Mouse (Mus musculus) regulatory T cell (primary cell): Measurements from ENCODE around the gene Ube2l3.
"Not testable (repeated sequence)": the region's sequence is repeated elsewhere in the genome, so short reads cannot be mapped to it uniquely, and the experiment has no call there.

ENCODE experiments used
- in situ Hi-C: fragments of 300-600 bp; cut with MboI, MseI; formaldehyde crosslinking; loops from one replicate; pipeline ENCODE4 v1.15.1; 2025; ENCODE audit warnings: high pct_unique_total_duplicates

Gene Ube2l3

GRCm38 (mm10) chr16:17209404-17209960 lies 7.0 kb upstream of the Ube2l3 start:
- in situ Hi-C loops, result loop anchor here (5.0 kb wide), 1 partner anchor 63 kb away; no protein-coding TSS in a partner anchor

GRCm38 (mm10) chr16:17208389-17209361 lies 6.2 kb upstream of the Ube2l3 start, which contains the start of gene Rimbp3:
Gene Rimbp3, plus strand, starts transcription at chr16:17208603.
- in situ Hi-C loops, result loop anchor here (5.0 kb wide), 1 partner anchor 64 kb away; no protein-coding TSS in a partner anchor

GRCm38 (mm10) chr16:17204990-17205389 lies 2.5 kb upstream of the Ube2l3 start:
- in situ Hi-C loops, result loop anchor here (5.0 kb wide), 2 partner anchors 67 to 73 kb away; partner anchors contain the start of gene Sdf2l1

GRCm38 (mm10) chr16:17201977-17202376 lies 472 bp downstream of the Ube2l3 start:
- in situ Hi-C loops, result loop anchor here (5.0 kb wide), 1 partner anchor 70 kb away; the partner anchor contains the start of gene Sdf2l1

GRCm38 (mm10) chr16:17200953-17201707 lies 1.3 kb downstream of the Ube2l3 start:
- in situ Hi-C loops, result loop anchor here (5.0 kb wide), 1 partner anchor 69 kb away; the partner anchor contains the start of gene Sdf2l1

DNA sequence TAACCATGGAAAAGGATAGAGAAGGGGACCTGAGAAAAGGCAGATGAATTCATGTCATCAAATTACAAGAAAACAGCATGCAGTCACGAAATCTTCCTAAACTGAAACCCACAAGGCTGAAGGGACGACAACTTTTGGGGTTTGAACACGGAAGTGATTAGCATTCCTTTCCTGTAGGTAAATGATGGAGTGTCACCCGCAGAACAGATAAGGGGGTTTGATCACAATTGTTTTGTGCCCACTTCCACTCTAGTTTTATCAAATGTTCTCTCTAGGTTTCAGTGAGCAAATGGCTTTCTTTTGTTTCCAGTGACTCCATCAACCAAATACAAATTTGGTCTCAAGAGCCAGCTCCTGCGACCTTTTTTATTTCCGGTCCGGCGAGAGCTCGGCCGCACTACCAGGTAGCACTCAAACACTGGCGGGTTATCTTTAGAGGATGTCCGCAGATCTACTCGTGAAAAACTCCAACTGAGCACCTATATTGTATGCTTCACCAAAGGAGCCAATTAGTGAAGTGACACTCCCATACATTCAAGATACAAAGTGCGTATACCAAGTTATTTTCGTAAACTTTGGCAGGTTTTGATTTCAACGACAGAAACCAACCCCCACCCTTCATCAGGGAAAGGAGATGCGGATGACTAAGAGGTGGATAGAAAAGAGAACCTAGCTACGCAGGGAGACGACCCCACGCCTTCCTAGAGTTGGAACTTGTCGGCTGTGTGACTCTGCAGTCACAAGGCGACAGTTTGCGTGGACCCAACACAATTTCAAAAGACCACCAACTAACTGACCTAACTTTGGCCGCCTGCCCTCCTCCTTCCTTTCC lies 2.1 kb downstream of the Ube2l3 start:
- in situ Hi-C loops, result loop anchor here (5.0 kb wide), 1 partner anchor 68 kb away; the partner anchor contains the start of gene Sdf2l1

GRCm38 (mm10) chr16:17193823-17194222 lies 8.6 kb downstream of the Ube2l3 start:
- in situ Hi-C loops, result no loop called here

- in situ Hi-C loops, result no loop called here
Measured at GRCm38 (mm10) chr16:17185475-17185874, 17.0 kb downstream of the Ube2l3 start.

- in situ Hi-C loops, result no loop called here
Measured at GRCm38 (mm10) chr16:17183003-17183402, 19.4 kb downstream of the Ube2l3 start.

GRCm38 (mm10) chr16:17182136-17182535 lies 20.3 kb downstream of the Ube2l3 start:
- in situ Hi-C loops, result no loop called here

GRCm38 (mm10) chr16:17181382-17181781 lies 21.1 kb downstream of the Ube2l3 start:
- in situ Hi-C loops, result no loop called here

DNA sequence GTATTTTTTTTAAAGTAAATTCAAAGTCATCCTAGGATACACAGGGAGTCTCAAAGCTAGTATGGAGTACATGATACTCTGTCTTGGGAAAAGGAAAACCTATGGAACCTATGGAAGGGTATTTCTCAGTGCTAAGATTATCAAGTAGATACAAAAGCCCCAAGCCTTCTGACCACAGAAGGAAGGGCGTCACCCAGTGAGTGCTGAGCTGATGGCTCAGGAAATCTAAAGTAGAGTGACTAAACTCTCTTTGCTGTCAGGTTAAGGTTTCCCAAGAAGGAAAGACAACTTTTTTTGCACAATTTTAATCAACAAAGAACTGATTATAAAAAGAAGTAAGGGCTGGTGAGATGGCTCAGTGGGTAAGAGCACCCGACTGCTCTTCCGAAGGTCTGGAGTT lies 22.7 kb downstream of the Ube2l3 start:
- in situ Hi-C loops, result no loop called here

DNA sequence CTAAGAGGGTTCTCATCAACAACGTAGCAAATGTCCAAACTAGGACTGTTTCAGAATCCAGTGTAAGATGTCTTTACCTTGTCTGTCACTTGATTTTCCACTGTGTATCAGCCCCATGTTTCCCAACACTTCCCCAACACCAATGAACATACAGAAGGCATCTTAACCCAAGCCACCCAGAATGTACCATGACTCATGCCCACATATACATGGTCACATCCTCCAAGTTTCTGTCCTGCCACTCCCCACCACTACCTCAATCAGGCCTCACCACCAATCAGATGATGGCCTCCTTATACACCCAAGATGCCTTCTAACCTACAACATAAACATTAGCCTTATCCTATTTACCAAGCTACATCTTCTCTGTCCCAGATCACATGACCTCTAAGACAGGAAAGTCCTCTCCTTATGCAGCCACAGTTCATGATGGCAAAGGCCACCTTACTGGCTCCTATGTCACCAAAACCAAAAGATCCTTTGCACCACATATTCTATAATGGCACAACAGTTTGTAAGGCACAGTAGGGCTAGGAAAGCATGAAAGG lies 24.8 kb downstream of the Ube2l3 start:
- in situ Hi-C loops, result no loop called here

- in situ Hi-C loops, result no loop called here
Measured at GRCm38 (mm10) chr16:17175765-17176164, 26.7 kb downstream of the Ube2l3 start.

- in situ Hi-C loops, result no loop called here
Measured at GRCm38 (mm10) chr16:17168049-17168448, 34.4 kb downstream of the Ube2l3 start.

DNA sequence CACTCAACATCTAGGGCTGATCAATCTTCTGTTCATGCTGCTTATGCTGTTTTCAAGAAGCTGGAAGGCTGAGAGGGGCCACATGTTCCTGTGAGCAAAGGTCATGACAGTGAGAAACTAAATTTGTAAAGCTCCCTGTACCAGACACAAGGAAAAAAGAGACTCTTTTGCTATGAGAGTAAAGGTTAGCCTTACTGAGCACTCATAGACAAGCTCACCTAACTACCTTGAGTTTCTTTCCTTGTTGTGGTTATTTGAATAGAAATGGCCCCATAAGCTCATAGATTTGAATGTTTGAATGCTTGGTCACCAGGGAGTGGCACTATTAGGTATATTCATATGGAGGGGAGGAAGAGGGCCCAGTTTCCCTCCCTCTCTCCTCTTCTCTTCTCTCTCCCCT lies 35.3 kb downstream of the Ube2l3 start:
- in situ Hi-C loops, result no loop called here

DNA sequence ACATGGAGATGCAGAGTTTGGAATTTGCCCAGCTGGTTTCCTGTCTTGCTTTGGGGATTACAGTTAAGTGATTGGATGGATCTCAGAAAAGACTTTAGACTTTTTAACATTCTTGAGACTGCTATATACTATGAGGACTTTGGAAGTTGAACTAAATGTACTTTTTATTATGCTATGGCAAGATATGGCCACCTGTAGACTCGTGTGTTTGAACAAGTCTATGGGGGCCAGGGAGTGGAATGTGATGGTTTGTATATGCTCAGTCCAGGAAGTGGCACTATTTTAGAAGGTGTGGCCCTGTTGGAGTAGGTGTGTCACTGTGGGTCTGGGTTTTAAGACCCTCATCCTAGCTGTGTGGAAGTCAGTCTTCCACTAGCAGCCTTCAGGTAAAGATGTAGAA lies 37.0 kb downstream of the Ube2l3 start:
- in situ Hi-C loops, result not testable (repeated sequence)

DNA sequence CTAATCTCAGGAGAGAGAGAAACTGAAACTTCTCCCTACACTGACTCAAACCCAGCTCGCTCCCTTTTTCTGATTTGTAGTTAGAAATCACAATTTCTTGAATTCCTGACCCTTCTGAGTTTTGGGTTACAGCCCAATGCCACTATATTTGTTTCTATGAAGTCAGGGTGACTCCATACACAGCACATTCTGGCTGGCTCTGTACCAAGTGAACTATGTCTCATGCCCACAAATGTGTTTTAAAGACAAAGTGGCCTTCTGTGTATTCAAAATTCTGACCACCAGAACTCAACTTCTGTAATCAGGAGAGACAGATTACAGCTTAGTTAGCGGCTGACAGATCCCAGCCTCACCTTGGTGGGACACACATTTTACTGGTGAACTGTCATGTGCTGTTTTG lies 48.1 kb downstream of the Ube2l3 start:
- in situ Hi-C loops, result no loop called here

DNA sequence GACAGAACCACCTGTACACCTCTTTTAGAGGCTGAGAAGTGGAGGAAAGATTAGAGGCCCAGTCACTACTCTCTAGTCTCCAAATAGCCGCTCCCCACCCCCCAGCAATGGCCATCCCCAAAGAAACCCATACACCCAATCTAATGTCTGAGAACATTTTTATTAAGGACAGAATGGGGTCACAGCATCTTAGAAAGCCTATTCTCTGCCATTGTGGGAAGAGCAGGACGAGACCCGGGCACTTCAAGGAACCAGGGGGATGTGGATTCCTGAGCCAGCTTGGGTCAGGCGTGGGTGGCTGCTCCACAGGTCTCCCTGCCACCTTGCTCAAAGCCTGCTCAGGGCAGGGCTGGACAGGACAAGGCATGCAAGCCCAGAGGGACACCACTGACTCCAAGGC lies 50.6 kb downstream of the Ube2l3 start:
- in situ Hi-C loops, result no loop called here

GRCm38 (mm10) chr16:17150520-17151258 lies 51.8 kb downstream of the Ube2l3 start:
- in situ Hi-C loops, result no loop called here
